Mouse (Mus musculus): Measurements from ENCODE around the gene Fbxl17. TPM values are rescaled to one million over a fixed set of nuclear protein-coding genes. Genes with fewer than 3 reads are reported as not detected.

Gene Fbxl17
- polyA plus RNA-seq, 1 experiment from 2014 or later, result 7.8 TPM

DNA sequence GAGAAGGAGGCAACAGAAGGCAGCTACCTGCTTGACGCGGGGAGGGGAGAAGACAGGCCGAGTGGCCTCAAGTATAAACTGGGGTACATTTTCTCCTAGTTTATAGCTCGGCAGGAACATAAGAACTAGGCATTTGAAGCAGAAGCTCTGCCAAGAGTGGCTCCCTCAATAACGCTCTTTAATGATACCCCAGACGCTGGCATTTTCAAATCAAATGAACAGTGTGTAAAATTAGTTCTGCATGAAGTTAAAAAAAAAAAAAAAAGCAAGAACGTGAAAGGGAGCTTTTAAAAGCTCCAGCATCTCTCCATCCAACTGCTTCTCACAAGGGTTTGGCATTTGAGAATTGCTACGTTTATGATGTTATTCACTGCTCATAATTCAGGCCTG is 423.8 kb downstream of the Fbxl17 start:
- H3K4me2 ChIP-seq (ENCODE audit: low read length), result no peak overlapping the region
- no peak overlapping the region for H3K27ac ChIP-seq (ENCODE audit: low read length)
- ATAC-seq, result 0 out of 2 replicates have a peak, but pooled peaks have one; percentile 14
- no peaks in the 10 kb centered on the region for H3K27me3 ChIP-seq (replicated peaks; ENCODE audit: control insufficient read depth, insufficient read depth, low read length)
- no peaks in the 10 kb centered on the region for H3K9me3 ChIP-seq (ENCODE audit: control insufficient read depth, low read length)
- H3K4me1 ChIP-seq (replicated peaks; ENCODE audit: control insufficient read depth, insufficient read depth, low read length), result peaks cover 12% of the 10 kb centered on the region
- H3K9ac ChIP-seq (replicated peaks; ENCODE audit: low read depth, low read length), result no peak overlapping the region
- no peaks in the 10 kb centered on the region for H3K36me3 ChIP-seq (ENCODE audit: control insufficient read depth, insufficient read depth)
- 28% methylated on average over 8 of the region's 8 CpGs for WGBS
- no peak overlapping the region for H3K4me3 ChIP-seq (replicated peaks; ENCODE audit: low read length)

DNA sequence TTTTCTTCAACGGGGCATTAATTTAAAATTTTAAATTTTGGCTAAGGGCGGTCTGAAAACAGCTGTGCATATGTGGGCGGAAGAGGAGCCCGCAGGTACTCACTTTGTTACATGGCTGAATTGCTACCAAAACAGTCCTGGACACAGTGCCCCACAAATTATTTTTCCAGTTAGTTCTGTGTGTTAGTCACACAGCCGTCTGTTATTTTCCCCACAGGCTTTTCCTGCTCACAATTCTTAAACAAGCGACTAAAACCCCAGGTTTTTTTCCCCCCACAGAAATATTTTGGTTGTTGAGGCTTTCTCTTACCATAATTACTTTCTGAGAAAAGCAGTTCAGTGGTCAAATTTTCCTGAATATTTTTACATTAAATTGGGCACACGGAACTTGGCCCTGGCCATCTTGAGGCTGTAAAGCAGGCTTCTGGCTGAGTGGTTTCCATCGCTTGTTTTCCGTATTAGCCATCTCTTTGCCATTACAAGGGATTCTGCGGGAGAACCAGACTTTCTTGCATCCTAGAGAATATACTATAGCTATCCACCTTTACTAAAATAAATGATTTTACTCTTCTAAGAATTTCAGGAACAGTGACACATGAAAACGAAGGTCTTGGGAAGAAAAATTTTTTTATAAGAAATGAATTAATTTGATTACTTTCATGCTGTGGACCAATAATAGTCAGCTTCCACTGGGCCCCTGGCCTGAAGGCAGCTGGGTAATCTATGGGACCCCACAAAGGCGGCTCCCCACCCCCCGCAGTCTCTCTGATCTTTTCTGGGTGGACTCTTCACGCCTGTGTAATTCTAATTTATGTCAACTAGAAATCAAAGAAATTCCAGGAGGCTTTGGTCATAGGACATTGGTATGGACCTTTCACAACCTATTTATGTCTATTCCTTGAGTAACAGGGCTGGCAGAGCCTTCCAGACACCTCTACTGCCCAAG is 424.5 kb downstream of the Fbxl17 start:
- H3K4me1 ChIP-seq (replicated peaks; ENCODE audit: control insufficient read depth, insufficient read depth, low read length), result peaks cover 12% of the 10 kb centered on the region
- no peaks in the 10 kb centered on the region for H3K9me3 ChIP-seq (ENCODE audit: control insufficient read depth, low read length)
- no peaks in the 10 kb centered on the region for H3K27me3 ChIP-seq (replicated peaks; ENCODE audit: control insufficient read depth, insufficient read depth, low read length)
- no peak overlapping the region for H3K9ac ChIP-seq (replicated peaks; ENCODE audit: low read depth, low read length)
- 0 out of 2 replicates have a peak, but pooled peaks have one; percentile 19 for ATAC-seq
- H3K27ac ChIP-seq (ENCODE audit: low read length), result no peak overlapping the region
- no peak overlapping the region for H3K4me3 ChIP-seq (replicated peaks; ENCODE audit: low read length)
- H3K4me2 ChIP-seq (ENCODE audit: low read length), result no peak overlapping the region
- 59% methylated on average over 14 of the region's 14 CpGs for WGBS
- H3K36me3 ChIP-seq (ENCODE audit: control insufficient read depth, insufficient read depth), result no peaks in the 10 kb centered on the region

GRCm38 (mm10) chr17:63073342-63073741 is 426.5 kb downstream of the Fbxl17 start:
- no peak overlapping the region for H3K27ac ChIP-seq (ENCODE audit: low read length)
- peaks cover 12% of the 10 kb centered on the region for H3K4me1 ChIP-seq (replicated peaks; ENCODE audit: control insufficient read depth, insufficient read depth, low read length)
- no peak for ATAC-seq
- no peak overlapping the region for H3K4me3 ChIP-seq (replicated peaks; ENCODE audit: low read length)
- H3K27me3 ChIP-seq (replicated peaks; ENCODE audit: control insufficient read depth, insufficient read depth, low read length), result no peaks in the 10 kb centered on the region
- H3K4me2 ChIP-seq (ENCODE audit: low read length), result no peak overlapping the region
- 79% methylated on average over 6 of the region's 6 CpGs for WGBS
- H3K9ac ChIP-seq (replicated peaks; ENCODE audit: low read depth, low read length), result no peak overlapping the region
- no peaks in the 10 kb centered on the region for H3K9me3 ChIP-seq (ENCODE audit: control insufficient read depth, low read length)
- no peaks in the 10 kb centered on the region for H3K36me3 ChIP-seq (ENCODE audit: control insufficient read depth, insufficient read depth)

- Histone ChIP-seq H3K27me3 (replicated peaks; ENCODE audit: control insufficient read depth, insufficient read depth, low read length) (no peaks in the 10 kb centered on the region), H3K4me1 (replicated peaks; ENCODE audit: control insufficient read depth, insufficient read depth, low read length) (peaks cover 11% of the 10 kb centered on the region), H3K9ac (replicated peaks; ENCODE audit: low read depth, low read length) (no peak overlapping the region), H3K4me2 (ENCODE audit: low read length) (no peak overlapping the region), H3K27ac (ENCODE audit: low read length) (no peak overlapping the region), H3K36me3 (ENCODE audit: control insufficient read depth, insufficient read depth) (no peaks in the 10 kb centered on the region), H3K9me3 (ENCODE audit: control insufficient read depth, low read length) (no peaks in the 10 kb centered on the region), H3K4me3 (replicated peaks; ENCODE audit: low read length) (no peak overlapping the region)
- 58% methylated on average over 15 of the region's 15 CpGs for WGBS
- peak; percentile 39; the same call in 1 of the 2 replicates for ATAC-seq
These were observed 428.5 kb downstream of the Fbxl17 start for GRCm38 (mm10) chr17:63071134-63071923.

DNA sequence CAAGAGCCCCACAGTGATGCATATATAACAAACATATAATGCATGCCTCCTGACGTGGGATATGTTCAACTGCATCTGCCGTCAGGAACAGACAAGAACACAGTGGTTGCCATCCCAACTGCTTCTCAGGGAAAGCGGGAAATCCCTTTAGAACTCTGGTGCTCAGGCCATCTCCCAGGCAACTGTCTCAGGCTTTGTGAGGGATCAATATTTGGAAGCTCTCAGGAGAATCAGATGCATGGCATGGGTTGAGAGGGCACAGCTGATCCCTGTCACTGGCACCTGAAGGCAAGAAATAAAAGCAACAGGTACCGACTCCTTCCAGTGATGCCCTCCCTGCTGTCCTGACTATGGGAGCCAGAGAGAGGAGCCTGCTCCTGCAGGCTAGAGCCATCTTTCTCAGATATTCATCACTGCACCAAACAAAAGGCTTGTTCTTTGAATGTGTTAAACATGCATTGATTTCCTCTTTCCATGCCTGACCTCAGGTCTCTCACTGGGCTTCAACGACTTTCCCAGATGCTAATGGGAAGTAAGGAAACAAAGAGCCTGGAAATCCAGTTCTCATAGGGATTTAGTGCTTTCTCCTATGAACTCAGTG is 429.6 kb downstream of the Fbxl17 start:
- no peak overlapping the region for H3K27ac ChIP-seq (ENCODE audit: low read length)
- 47% methylated on average over 5 of the region's 5 CpGs for WGBS

DNA sequence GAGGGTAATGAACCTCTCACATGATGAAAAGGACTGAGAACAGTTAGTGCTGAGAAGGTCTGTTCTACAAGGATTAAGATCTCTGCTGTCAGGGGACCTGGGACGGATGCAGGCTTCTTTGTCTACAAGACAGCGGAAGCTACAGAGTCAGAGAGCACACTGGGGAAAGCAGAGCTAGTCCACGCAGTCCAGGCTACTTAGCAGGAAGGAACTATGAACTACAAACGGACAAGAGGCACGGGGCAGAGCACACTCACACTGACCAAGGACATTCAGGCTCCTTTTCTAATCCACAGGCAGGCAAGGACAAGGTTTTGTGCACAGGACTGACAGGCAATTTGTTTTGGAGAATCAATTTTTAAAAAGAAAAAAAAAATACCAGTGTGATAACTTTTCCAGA is 437.0 kb downstream of the Fbxl17 start:
- H3K27me3 ChIP-seq (replicated peaks; ENCODE audit: control insufficient read depth, insufficient read depth, low read length), result no peaks in the 10 kb centered on the region
- H3K4me1 ChIP-seq (replicated peaks; ENCODE audit: control insufficient read depth, insufficient read depth, low read length), result peaks cover 3% of the 10 kb centered on the region
- H3K27ac ChIP-seq (ENCODE audit: low read length), result no peak overlapping the region
- H3K4me3 ChIP-seq (replicated peaks; ENCODE audit: low read length), result no peak overlapping the region
- H3K9me3 ChIP-seq (ENCODE audit: control insufficient read depth, low read length), result no peaks in the 10 kb centered on the region
- H3K9ac ChIP-seq (replicated peaks; ENCODE audit: low read depth, low read length), result no peak overlapping the region
- ATAC-seq, result no peak
- 28% methylated on average over 5 of the region's 5 CpGs for whole genome bisulfite sequencing
- no peak overlapping the region for H3K4me2 ChIP-seq (ENCODE audit: low read length)
- no peaks in the 10 kb centered on the region for H3K36me3 ChIP-seq (ENCODE audit: control insufficient read depth, insufficient read depth)

More for the DNA sequence above, 429.6 kb downstream of the Fbxl17 start:
- no peaks in the 10 kb centered on the region for H3K27me3 ChIP-seq (replicated peaks; ENCODE audit: control insufficient read depth, insufficient read depth, low read length)
- H3K9me3 ChIP-seq (ENCODE audit: control insufficient read depth, low read length), result no peaks in the 10 kb centered on the region
- ATAC-seq, result peak; percentile 9; the same call in 1 of the 2 replicates
- H3K4me2 ChIP-seq (ENCODE audit: low read length), result no peak overlapping the region
- H3K9ac ChIP-seq (replicated peaks; ENCODE audit: low read depth, low read length), result no peak overlapping the region
- 0 out of 2 replicates have a peak, but pooled peaks cover 1% of the 10 kb centered on the region for H3K4me1 ChIP-seq (replicated peaks; ENCODE audit: control insufficient read depth, insufficient read depth, low read length)
- no peaks in the 10 kb centered on the region for H3K36me3 ChIP-seq (ENCODE audit: control insufficient read depth, insufficient read depth)
- H3K4me3 ChIP-seq (replicated peaks; ENCODE audit: low read length), result no peak overlapping the region

DNA sequence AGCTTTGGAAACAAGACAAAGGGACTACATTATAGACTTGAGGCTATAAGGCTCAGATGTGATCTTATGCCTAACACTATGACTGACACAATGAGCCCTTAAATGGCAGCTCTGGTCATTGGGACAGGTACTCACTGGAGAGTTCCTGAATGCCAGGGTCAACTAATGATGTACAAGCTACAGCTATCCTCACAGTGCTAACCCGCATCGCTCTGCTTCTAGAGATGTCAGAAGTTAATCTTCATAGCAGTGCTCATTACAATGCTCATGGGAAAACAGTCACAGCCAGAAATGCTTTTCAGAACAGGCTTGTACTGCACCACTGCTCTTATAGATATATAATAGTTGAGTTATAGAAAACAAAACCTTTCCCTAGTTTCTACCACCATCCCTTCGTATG is 438.0 kb downstream of the Fbxl17 start:
- WGBS, result 84% methylated on average over 3 of the region's 3 CpGs

GRCm38 (mm10) chr17:63060814-63061213 is 439.0 kb downstream of the Fbxl17 start:
- Histone ChIP-seq H3K9ac (replicated peaks; ENCODE audit: low read depth, low read length) (no peak overlapping the region), H3K4me2 (ENCODE audit: low read length) (no peak overlapping the region), H3K27me3 (replicated peaks; ENCODE audit: control insufficient read depth, insufficient read depth, low read length) (no peaks in the 10 kb centered on the region), H3K4me1 (replicated peaks; ENCODE audit: control insufficient read depth, insufficient read depth, low read length) (peaks cover 5% of the 10 kb centered on the region), H3K9me3 (ENCODE audit: control insufficient read depth, low read length) (no peaks in the 10 kb centered on the region), H3K36me3 (ENCODE audit: control insufficient read depth, insufficient read depth) (no peaks in the 10 kb centered on the region), H3K27ac (ENCODE audit: low read length) (no peak overlapping the region), H3K4me3 (replicated peaks; ENCODE audit: low read length) (no peak overlapping the region)
- WGBS, result 30% methylated on average over 3 of the region's 3 CpGs
- no peak for ATAC-seq

More for the DNA sequence above, 438.0 kb downstream of the Fbxl17 start:
- Histone ChIP-seq H3K36me3 (ENCODE audit: control insufficient read depth, insufficient read depth) (no peaks in the 10 kb centered on the region), H3K9me3 (ENCODE audit: control insufficient read depth, low read length) (no peaks in the 10 kb centered on the region), H3K4me3 (replicated peaks; ENCODE audit: low read length) (no peak overlapping the region), H3K4me1 (replicated peaks; ENCODE audit: control insufficient read depth, insufficient read depth, low read length) (peaks cover 5% of the 10 kb centered on the region), H3K9ac (replicated peaks; ENCODE audit: low read depth, low read length) (no peak overlapping the region), H3K27ac (ENCODE audit: low read length) (no peak overlapping the region), H3K27me3 (replicated peaks; ENCODE audit: control insufficient read depth, insufficient read depth, low read length) (no peaks in the 10 kb centered on the region), H3K4me2 (ENCODE audit: low read length) (no peak overlapping the region)
- ATAC-seq, result no peak

All from forebrain, embryonic 16.5 days (tissue).